Mouse (Mus musculus) liver, embryonic 14.5 days (tissue): Measurements from ENCODE around the gene Tmx4.

ENCODE experiments used
- CTCF ChIP-seq: IDR thresholded peaks from 2 replicates; pipeline ENCODE4 v1.5.1; 2016; ENCODE audit warnings: antibody characterized with exemption, low read depth, control low read depth
- EP300 ChIP-seq: IDR thresholded peaks from 2 replicates; pipeline ENCODE4 v1.6.1; 2016; ENCODE audit warnings: antibody characterized with exemption, low read depth

DNA sequence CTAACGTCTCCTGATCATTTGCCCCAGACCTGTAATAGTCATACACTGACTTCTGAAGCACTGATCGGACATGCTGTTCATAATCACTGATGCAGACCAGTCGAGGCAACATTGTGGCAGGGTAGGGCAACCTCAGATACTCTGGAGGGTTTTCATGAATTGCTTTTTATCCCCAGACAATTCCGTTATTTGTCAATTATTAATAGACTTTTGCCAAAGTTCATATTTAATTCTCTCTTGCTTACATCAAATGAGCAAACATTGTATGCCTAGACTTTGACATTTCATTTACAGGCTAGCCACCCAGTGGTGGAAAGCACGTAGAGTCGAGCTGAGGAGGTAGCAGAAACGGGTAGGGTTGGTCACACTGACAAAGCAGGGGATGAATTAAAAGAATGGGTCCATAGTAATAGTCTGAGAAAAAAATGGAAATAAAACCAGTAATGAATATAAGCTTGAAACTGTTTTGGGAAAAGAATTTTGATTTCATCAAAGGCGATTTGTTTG lies 89.7 kb downstream of the Tmx4 start, which contains the start of gene Hao1:
- TF ChIP-seq CTCF: no peak
- no peak for TF ChIP-seq EP300
